Mouse (Mus musculus): ENCODE measurements around the gene Mreg. TPM values are rescaled to one million over a fixed set of nuclear protein-coding genes. Genes with fewer than 3 reads are reported as not detected.
"Not testable (repeated sequence)": the region's sequence is repeated elsewhere in the genome, so short reads cannot be mapped to it uniquely, and the experiment has no call there.

The Mreg gene
- polyA plus RNA-seq, 1 experiment from 2014 or later = 0.75 TPM

DNA sequence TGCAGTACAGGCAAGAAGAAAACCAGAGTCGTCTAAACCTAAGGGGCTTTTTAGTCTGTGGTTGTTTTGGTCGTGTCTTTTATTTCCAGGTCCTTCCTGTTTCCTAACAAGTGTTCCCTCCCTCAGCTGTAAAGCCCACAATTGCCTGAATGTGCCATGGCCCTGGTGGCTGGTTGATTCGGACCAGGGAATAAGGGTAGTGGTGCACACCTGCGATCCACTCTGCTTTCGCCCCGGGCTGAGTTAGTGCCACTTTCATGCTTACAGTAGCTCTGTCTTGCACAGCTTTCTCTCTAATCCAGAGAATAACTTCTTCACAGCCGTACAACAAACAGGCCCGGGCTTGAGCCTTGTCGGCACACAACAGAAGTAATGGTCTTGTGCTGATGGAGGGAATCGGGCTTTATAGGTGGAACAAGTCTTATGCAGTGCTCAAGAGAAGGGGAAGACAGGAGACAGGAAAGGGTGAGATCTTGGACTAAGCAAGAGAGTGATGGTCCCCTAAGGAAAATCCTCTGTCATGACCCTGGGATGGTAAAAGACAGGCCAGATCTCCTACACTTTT lies 26.0 kb upstream of the Mreg start:
- Histone ChIP-seq H3K79me2 (ENCODE audit: inconsistent target) (no peaks in the 10 kb centered on the region), H3K27ac (no peak overlapping the region), H3K4me3 (ENCODE audit: inconsistent target) (no peak overlapping the region), H3K36me3 (ENCODE audit: inconsistent target) (no peaks in the 10 kb centered on the region)
- 65% methylated on average over 10 of the region's 10 CpGs for WGBS (ENCODE audit: missing documents)

- Histone ChIP-seq H3K79me2 (ENCODE audit: inconsistent target) (no peaks in the 10 kb centered on the region), H3K36me3 (ENCODE audit: inconsistent target) (no peaks in the 10 kb centered on the region), H3K27ac (no peak overlapping the region), H3K4me3 (ENCODE audit: inconsistent target) (no peak overlapping the region)
- 3% methylated on average over 6 of the region's 13 CpGs for WGBS (ENCODE audit: missing documents)
Observed at GRCm38 (mm10) chr1:72237007-72237775, 25.1 kb upstream of the Mreg start.

DNA sequence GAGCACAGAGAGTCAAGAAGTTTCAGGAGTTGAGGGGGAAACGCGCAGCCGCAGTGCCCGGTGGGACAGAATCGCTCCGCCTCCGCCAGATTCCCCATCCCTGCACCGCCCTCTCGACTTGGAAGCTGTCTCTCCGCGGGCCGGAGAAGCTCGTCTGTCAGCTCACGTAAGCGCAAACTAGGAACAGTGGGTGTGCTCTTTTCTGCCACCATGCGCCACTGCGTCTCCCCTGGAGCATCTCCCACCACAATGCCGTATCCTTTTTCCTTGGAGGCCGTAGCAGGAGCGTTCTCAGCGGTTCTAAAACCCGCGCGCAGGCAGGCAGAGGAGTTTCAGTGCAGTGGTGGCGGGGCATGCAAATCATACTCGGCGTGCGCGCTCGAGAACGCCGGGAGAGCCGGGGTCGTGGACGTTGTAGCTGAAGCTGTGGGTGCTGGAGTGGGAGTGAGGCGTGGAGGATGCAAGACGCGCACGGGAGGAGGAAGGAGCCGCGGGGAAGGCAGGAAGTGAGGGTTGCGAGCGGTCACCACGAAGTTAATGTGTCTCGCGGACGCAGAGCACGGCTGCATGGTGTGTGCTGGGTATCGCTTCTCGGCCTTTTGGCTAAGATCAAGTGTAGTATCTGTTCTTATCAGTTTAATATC lies 24.4 kb upstream of the Mreg start:
- not testable (repeated sequence) for H3K36me3 ChIP-seq (ENCODE audit: inconsistent target); H3K79me2 ChIP-seq (ENCODE audit: inconsistent target); H3K27ac ChIP-seq
- WGBS (ENCODE audit: missing documents) = 1% methylated on average over 32 of the region's 50 CpGs
- H3K4me3 ChIP-seq (ENCODE audit: inconsistent target) = peak overlapping the region; percentile 20

- H3K4me3 ChIP-seq (ENCODE audit: inconsistent target); H3K79me2 ChIP-seq (ENCODE audit: inconsistent target); H3K36me3 ChIP-seq (ENCODE audit: inconsistent target); H3K27ac ChIP-seq: not testable (repeated sequence)
- 66% methylated on average over 8 of the region's 10 CpGs for WGBS (ENCODE audit: missing documents)
Observed at GRCm38 (mm10) chr1:72232592-72232991, 20.5 kb upstream of the Mreg start.

DNA sequence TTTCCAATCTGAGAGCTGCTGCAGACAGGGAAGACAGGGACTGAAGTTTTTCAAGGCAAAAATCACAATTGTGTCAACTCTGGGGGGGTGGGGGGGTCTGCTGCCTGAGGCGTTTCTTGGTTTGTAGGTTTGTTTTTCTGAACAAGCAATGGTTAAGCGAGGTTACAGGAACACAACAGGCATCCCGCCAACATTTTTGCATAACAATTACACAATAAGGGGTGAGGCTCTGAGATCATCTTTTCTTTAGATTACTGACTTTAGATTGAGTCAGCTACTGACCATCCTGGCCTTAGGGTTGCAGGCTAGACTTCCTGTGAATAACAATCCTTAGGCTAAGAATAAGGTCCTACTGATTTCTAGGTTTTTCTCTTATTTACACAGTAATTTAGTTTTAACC lies 16.9 kb upstream of the Mreg start:
- H3K27ac ChIP-seq = no peak overlapping the region
- no peak overlapping the region for H3K4me3 ChIP-seq (ENCODE audit: inconsistent target)
- H3K36me3 ChIP-seq (ENCODE audit: inconsistent target) = no peaks in the 10 kb centered on the region
- no peaks in the 10 kb centered on the region for H3K79me2 ChIP-seq (ENCODE audit: inconsistent target)
- whole genome bisulfite sequencing (ENCODE audit: missing documents) = 43% methylated on average over 3 of the region's 3 CpGs

DNA sequence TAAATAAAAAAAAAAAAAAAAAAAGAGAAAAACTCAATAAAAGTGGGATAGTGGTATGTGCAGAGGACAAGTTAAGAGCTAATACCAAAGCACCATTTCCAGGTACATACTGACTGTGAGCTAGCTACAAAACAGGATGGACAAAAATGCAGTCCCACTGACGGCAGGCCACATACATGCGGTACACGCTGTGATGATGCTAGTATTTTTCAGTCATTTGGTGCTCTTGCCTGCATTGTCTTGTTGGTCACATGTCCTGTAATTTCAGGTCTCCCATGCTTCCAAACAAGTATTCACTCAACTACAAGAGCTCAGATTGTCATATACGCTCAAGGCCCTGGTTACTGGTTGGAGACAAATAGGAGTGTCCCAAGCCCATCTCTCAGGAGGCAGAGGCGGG lies 15.4 kb upstream of the Mreg start:
- no peak overlapping the region for H3K27ac ChIP-seq
- H3K79me2 ChIP-seq (ENCODE audit: inconsistent target) = no peaks in the 10 kb centered on the region
- no peak overlapping the region for H3K4me3 ChIP-seq (ENCODE audit: inconsistent target)
- WGBS (ENCODE audit: missing documents) = 93% methylated on average over 5 of the region's 5 CpGs
- no peaks in the 10 kb centered on the region for H3K36me3 ChIP-seq (ENCODE audit: inconsistent target)

DNA sequence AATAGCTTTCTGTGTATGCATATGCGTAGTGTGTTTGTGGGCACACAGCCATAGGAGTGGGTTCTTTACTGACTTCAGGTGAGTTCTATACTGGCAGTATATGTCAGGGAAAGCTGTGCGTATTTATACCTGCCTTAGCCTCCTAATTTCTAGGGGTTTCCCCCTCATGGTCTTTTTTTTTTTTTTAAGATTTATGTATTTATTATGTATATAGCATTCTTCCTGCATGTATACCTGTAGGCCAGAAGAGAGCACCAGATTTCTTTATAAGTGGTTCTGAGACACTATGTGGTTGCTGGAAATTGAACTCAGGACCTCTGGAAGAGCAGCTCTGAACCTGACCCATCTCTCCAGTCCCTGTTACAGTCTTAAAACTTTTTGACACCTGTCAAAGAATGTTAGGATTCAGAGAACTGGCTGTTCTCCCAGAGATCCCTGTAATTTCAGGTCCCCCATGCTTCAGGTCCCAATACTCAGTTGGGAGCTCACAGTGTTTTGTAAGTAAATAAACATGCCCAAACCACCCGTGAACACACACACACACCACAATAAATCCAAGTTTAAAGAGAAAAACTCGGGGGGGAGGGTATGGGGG lies 14.9 kb upstream of the Mreg start:
- Histone ChIP-seq H3K36me3 (ENCODE audit: inconsistent target) (no peaks in the 10 kb centered on the region), H3K4me3 (ENCODE audit: inconsistent target) (no peak overlapping the region), H3K79me2 (ENCODE audit: inconsistent target) (no peaks in the 10 kb centered on the region), H3K27ac (no peak overlapping the region)
- 74% methylated on average over 3 of the region's 4 CpGs for WGBS (ENCODE audit: missing documents)

GRCm38 (mm10) chr1:72226172-72226886 lies 14.2 kb upstream of the Mreg start:
- Histone ChIP-seq H3K4me3 (ENCODE audit: inconsistent target) (no peak overlapping the region), H3K36me3 (ENCODE audit: inconsistent target) (no peaks in the 10 kb centered on the region), H3K27ac (no peak overlapping the region), H3K79me2 (ENCODE audit: inconsistent target) (no peaks in the 10 kb centered on the region)
- 10% methylated on average over 9 of the region's 18 CpGs for WGBS (ENCODE audit: missing documents)

DNA sequence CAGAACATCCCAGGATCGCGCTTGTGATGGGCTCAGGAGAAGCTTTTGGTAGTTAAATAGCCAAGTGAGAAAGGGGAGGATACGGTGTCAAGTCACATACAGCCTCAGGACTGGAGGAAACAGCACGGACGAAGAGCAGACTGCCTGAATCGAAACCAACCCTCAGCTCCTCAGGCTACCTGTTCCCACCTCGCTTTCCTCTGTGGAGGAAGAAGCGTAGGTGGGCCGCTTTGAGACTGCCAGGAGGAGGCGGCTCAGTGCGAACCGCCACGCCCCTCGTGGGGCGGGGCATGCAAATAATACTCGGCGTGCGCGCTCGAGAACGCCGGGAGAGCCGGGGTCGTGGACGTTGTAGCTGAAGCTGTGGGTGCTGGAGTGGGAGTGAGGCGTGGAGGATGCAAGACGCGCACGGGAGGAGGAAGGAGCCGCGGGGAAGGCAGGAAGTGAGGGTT lies 13.6 kb upstream of the Mreg start:
- not testable (repeated sequence) for H3K79me2 ChIP-seq (ENCODE audit: inconsistent target); H3K36me3 ChIP-seq (ENCODE audit: inconsistent target); H3K27ac ChIP-seq
- H3K4me3 ChIP-seq (ENCODE audit: inconsistent target) = peak overlapping the region; percentile 18; the same call in 1 of the 2 replicates
- whole genome bisulfite sequencing (ENCODE audit: missing documents) = 4% methylated on average over 15 of the region's 31 CpGs

DNA sequence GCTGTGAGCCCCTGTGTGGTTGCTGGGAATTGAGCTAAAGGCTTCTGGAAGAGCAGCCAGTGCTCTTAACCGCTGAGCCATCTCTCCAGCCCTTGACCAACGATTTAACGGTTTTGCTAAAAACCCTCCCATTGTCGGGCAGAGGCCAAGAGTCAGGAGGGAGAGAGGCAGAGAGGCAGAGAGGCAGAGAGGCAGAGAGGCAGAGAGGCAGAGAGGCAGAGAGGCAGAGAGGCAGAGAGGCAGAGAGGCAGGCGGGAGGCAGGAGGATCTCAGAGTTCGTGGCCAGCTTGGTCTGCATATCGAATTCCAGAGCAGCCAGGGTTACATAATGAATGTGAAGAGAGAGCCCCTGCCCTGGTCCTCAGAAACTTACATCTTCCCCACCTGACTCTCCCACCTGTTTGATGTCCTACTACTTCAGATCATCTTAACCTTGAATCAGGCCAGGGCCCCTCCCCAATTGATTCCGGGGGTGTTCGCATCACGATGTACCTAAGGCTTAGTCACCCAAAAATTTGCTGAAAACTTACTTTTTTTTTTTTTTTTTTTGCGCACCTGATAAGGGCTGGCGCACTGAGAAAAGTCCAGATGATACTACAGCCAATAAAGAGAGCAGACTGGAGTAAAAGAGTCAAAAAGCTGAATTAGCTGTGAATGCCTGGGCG lies 13.1 kb upstream of the Mreg start:
- WGBS (ENCODE audit: missing documents) = 23% methylated on average over 13 of the region's 13 CpGs
- Histone ChIP-seq H3K4me3 (ENCODE audit: inconsistent target) (peak overlapping the region; percentile 18; the same call in 1 of the 2 replicates), H3K27ac (no peak overlapping the region), H3K36me3 (ENCODE audit: inconsistent target) (no peaks in the 10 kb centered on the region), H3K79me2 (ENCODE audit: inconsistent target) (no peaks in the 10 kb centered on the region)

DNA sequence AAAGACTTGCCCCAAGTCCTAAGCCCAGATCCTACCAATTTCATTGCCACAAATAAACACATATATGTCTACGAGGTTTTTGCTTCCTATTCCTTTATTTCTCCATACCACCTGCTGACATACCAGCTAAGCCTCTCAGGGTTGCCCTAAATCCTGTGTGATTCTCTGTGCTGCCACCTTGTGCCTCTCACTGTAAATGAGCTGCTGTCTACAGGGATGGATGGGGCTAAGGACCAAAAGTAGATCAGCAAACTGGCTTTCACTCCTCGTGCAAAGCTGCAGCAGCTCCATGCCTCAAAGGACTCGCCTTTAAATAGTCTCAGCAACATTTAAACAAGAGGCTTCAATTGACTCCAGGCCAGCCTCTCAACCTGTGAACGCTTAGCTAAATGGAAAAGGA lies 7.9 kb upstream of the Mreg start:
- no peak overlapping the region for H3K4me3 ChIP-seq (ENCODE audit: inconsistent target)

DNA sequence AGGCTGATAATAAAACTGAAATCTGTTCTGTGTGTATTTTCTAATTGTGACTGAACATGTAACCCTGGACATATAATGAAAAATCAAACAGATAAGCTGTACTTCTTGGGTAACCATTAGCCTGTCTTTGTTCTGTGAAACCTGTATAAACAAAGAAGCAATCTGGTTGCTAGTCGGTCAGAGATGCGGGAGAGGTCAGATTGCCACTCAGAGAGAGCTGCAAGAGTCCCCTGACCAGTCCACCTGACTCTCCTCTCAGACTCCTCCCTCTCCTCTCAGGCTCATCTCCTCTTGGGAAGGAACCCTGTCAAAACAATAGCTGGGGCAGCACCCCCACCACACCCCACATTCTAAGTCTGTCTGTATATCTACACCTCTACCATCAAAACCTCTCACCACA lies 7.0 kb upstream of the Mreg start:
- no peak overlapping the region for H3K4me3 ChIP-seq (ENCODE audit: inconsistent target)
- no peaks in the 10 kb centered on the region for H3K79me2 ChIP-seq (ENCODE audit: inconsistent target)
- H3K27ac ChIP-seq = no peak overlapping the region
- WGBS (ENCODE audit: missing documents) = 84% methylated on average over 2 of the region's 2 CpGs
- no peaks in the 10 kb centered on the region for H3K36me3 ChIP-seq (ENCODE audit: inconsistent target)

More for the DNA sequence above, 7.9 kb upstream of the Mreg start:
- Histone ChIP-seq H3K36me3 (ENCODE audit: inconsistent target) (no peaks in the 10 kb centered on the region), H3K27ac (no peak overlapping the region), H3K79me2 (ENCODE audit: inconsistent target) (no peaks in the 10 kb centered on the region)
- 42% methylated on average over 4 of the region's 4 CpGs for WGBS (ENCODE audit: missing documents)

- Histone ChIP-seq H3K27ac (no peak overlapping the region), H3K4me3 (ENCODE audit: inconsistent target) (no peak overlapping the region), H3K79me2 (ENCODE audit: inconsistent target) (no peaks in the 10 kb centered on the region), H3K36me3 (ENCODE audit: inconsistent target) (no peaks in the 10 kb centered on the region)
- WGBS (ENCODE audit: missing documents) = 96% methylated on average over 2 of the region's 2 CpGs
Observed at GRCm38 (mm10) chr1:72218626-72219025, 6.5 kb upstream of the Mreg start.

DNA sequence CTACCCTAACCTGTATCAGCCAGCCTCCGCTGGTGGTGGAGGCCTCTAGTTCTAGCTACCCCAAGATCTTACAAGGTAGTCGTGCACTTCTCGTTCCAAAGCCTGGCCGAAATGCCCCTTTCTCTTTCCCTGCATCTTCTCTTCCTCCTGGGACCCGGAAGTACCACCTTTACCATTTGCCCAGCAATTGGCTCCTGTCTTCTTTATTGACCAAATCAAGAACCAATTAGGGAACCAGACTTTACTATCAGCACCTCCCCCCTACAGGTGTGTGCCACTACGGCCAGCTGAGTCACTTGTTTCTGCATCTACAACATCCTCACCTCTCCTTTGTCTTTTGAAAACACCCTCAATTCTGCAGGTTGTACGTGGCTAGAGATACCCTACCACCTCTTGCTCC lies 4.7 kb upstream of the Mreg start:
- Histone ChIP-seq H3K79me2 (ENCODE audit: inconsistent target) (no peaks in the 10 kb centered on the region), H3K27ac (no peak overlapping the region)
- WGBS (ENCODE audit: missing documents) = 92% methylated on average over 7 of the region's 7 CpGs

More for the DNA sequence above, 4.7 kb upstream of the Mreg start:
- Histone ChIP-seq H3K4me3 (ENCODE audit: inconsistent target) (no peak overlapping the region), H3K36me3 (ENCODE audit: inconsistent target) (no peaks in the 10 kb centered on the region)

Measured in macrophage (primary cell).